Mouse (Mus musculus) intestine, postnatal 0 days (tissue): ENCODE results near the gene Zmynd11. TPM values are rescaled to one million over a fixed set of nuclear protein-coding genes. Genes with fewer than 3 reads are reported as not detected.

ENCODE experiments used
- ATAC-seq: fragments of 200-750 bp; cut with Nextera tagmentation; 2 replicates; pipeline ENCODE4 v1.8.0; 2017; ENCODE audit warnings: mild to moderate bottlenecking, moderate TSS enrichment, moderate library complexity
- H3K27ac ChIP-seq: fragments of 300-500 bp; sonication (generic); 2 replicates; pipeline ENCODE4 v1.5.1; 2014; ENCODE audit warnings: mild to moderate bottlenecking, low read depth, low read length, moderate library complexity
- H3K27me3 ChIP-seq: fragments of 300-500 bp; sonication (generic); replicated peaks from 2 replicates; pipeline ENCODE4 v1.6.1; 2014; ENCODE audit warnings: low read length, mixed read lengths; ENCODE audit not compliant: control insufficient read depth, insufficient read depth
- H3K36me3 ChIP-seq: fragments of 300-500 bp; sonication (generic); 2 replicates; pipeline ENCODE4 v1.6.1; 2014; ENCODE audit warnings: mild to moderate bottlenecking, moderate library complexity; ENCODE audit not compliant: control insufficient read depth, insufficient read depth
- H3K4me1 ChIP-seq: fragments of 300-500 bp; sonication (generic); replicated peaks from 2 replicates; pipeline ENCODE4 v1.6.1; 2014; ENCODE audit warnings: antibody characterized with exemption, low read length, mixed read lengths; ENCODE audit not compliant: control insufficient read depth, insufficient read depth
- H3K4me2 ChIP-seq: fragments of 300-500 bp; sonication (generic); replicated peaks from 2 replicates; pipeline ENCODE4 v1.6.1; 2014; ENCODE audit warnings: low read depth, mild to moderate bottlenecking, moderate library complexity
- H3K4me3 ChIP-seq: fragments of 300-500 bp; sonication (generic); 2 replicates; pipeline ENCODE4 v1.5.1; 2014; ENCODE audit warnings: low read depth, low read length
- H3K9ac ChIP-seq: fragments of 300-500 bp; sonication (generic); 2 replicates; pipeline ENCODE4 v1.6.1; 2014; ENCODE audit warnings: mild to moderate bottlenecking, low read depth, low read length
- H3K9me3 ChIP-seq: fragments of 300-500 bp; sonication (generic); 2 replicates; pipeline ENCODE4 v1.6.1; 2016; ENCODE audit warnings: mixed run types; ENCODE audit not compliant: control insufficient read depth
- CTCF ChIP-seq: sonication (generic); IDR thresholded peaks from 2 replicates; pipeline ENCODE4 v1.5.1; 2016; ENCODE audit warnings: low read depth, mild to moderate bottlenecking, control low read depth, antibody characterized with exemption, moderate library complexity
- WGBS: fragments of 180-500 bp; shearing (Covaris S2); extraction: QIAGEN DNeasy Blood & Tissue Kit; methylation state at CpG from one replicate; pipeline ENCODE4 v1.1.7; 2014; 5-methylcytosine and 5-hydroxymethylcytosine counted together
- polyA plus RNA-seq: library from polyadenylated mRNA; unstranded; fragments of >200 nt; fragmentation: Nextera tagmentation; extraction: Ambion mirVana; gene quantifications from 2 replicates; pipeline ENCODE4 v1.2.1, GENCODE M21; 2015

Zmynd11 gene
- polyA plus RNA-seq, 1 experiment from 2014 or later = 45.2 TPM

GRCm38 (mm10) chr13:9767279-9767678, 2.1 kb upstream of the Zmynd11 start:
- no peak for ATAC-seq
- TF ChIP-seq CTCF = no peak
- no peak overlapping the region for H3K4me2 ChIP-seq
- H3K36me3 ChIP-seq = no peaks in the 10 kb centered on the region
- no peak overlapping the region for H3K4me3 ChIP-seq
- no peak overlapping the region for H3K27ac ChIP-seq
- no peaks in the 10 kb centered on the region for H3K27me3 ChIP-seq
- H3K9me3 ChIP-seq = no peaks in the 10 kb centered on the region
- 60% methylated on average over 5 of the region's 5 CpGs for WGBS
- no peaks in the 10 kb centered on the region for H3K4me1 ChIP-seq
- H3K9ac ChIP-seq = no peak overlapping the region

GRCm38 (mm10) chr13:9766497-9766896, 1.4 kb upstream of the Zmynd11 start:
- Histone ChIP-seq H3K9me3 (no peaks in the 10 kb centered on the region), H3K27ac (no peak overlapping the region), H3K36me3 (no peaks in the 10 kb centered on the region), H3K4me2 (no peak overlapping the region), H3K9ac (no peak overlapping the region), H3K4me1 (no peaks in the 10 kb centered on the region), H3K4me3 (no peak overlapping the region), H3K27me3 (no peaks in the 10 kb centered on the region)
- 97% methylated on average over 1 of the region's 1 CpGs for WGBS
- TF ChIP-seq CTCF = no peak
- ATAC-seq = no peak

GRCm38 (mm10) chr13:9765537-9765851, 364 bp upstream of the Zmynd11 start:
- ATAC-seq = no peak

GRCm38 (mm10) chr13:9763828-9764645, 1.1 kb downstream of the Zmynd11 start:
- H3K4me3 ChIP-seq = peak overlapping the region; percentile 90
- WGBS = 0% methylated on average over 52 of the region's 111 CpGs
- H3K9ac ChIP-seq = peak overlapping the region; percentile 99
- peak overlapping the region; percentile 98 for H3K27ac ChIP-seq
- TF ChIP-seq CTCF = no peak
- 0 out of 2 replicates have a peak, but pooled peaks cover 3% of the 10 kb centered on the region for H3K4me1 ChIP-seq
- H3K27me3 ChIP-seq = no peaks in the 10 kb centered on the region
- H3K9me3 ChIP-seq = no peaks in the 10 kb centered on the region
- no peaks in the 10 kb centered on the region for H3K36me3 ChIP-seq
- ATAC-seq = peak; percentile 77
- H3K4me2 ChIP-seq = peak overlapping the region; percentile 89

More at GRCm38 (mm10) chr13:9765537-9765851, 364 bp upstream of the Zmynd11 start:
- Histone ChIP-seq H3K9ac (0 out of 2 replicates have a peak overlapping the region, but pooled peaks have one; percentile 99), H3K4me3 (peak overlapping the region; percentile 90), H3K9me3 (no peaks in the 10 kb centered on the region), H3K4me1 (no peaks in the 10 kb centered on the region), H3K27me3 (no peaks in the 10 kb centered on the region), H3K27ac (0 out of 2 replicates have a peak overlapping the region, but pooled peaks have one; percentile 98), H3K36me3 (no peaks in the 10 kb centered on the region), H3K4me2 (peak overlapping the region; percentile 89)
- TF ChIP-seq CTCF = no peak
- WGBS = 11% methylated on average over 4 of the region's 4 CpGs

GRCm38 (mm10) chr13:9763100-9763827, 1.9 kb downstream of the Zmynd11 start:
- Histone ChIP-seq H3K4me1 (0 out of 2 replicates have a peak, but pooled peaks cover 3% of the 10 kb centered on the region), H3K9ac (peak overlapping the region; percentile 99), H3K4me2 (peak overlapping the region; percentile 89), H3K9me3 (no peaks in the 10 kb centered on the region), H3K4me3 (peak overlapping the region; percentile 90), H3K36me3 (no peaks in the 10 kb centered on the region), H3K27ac (peak overlapping the region; percentile 98), H3K27me3 (no peaks in the 10 kb centered on the region)
- WGBS = under 1% methylated on average over 21 of the region's 21 CpGs
- peak; percentile 44 for ATAC-seq
- no peak for TF ChIP-seq CTCF

DNA sequence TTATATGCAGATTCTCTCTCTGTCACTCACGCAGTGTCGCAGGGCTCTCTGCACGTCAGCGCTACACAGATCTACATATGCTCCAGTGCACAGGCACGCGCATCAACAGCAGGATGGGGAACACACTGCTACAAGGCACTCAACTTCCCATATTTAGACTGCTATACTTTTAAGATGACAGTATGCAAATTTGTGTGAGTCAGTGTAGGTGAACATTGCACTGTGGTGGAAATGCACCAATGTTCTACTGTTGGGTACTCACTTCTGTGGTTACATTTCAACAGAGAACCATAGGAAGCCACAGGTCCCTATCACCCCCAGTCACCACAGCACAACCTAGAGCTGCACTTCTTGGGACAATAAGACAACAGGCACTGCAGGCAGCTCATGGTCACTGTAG, 5.1 kb downstream of the Zmynd11 start:
- no peak for ATAC-seq
- Histone ChIP-seq H3K9ac (no peak overlapping the region), H3K27me3 (no peaks in the 10 kb centered on the region), H3K4me3 (no peak overlapping the region), H3K4me2 (no peak overlapping the region), H3K9me3 (no peaks in the 10 kb centered on the region), H3K4me1 (0 out of 2 replicates have a peak, but pooled peaks cover 3% of the 10 kb centered on the region), H3K36me3 (no peaks in the 10 kb centered on the region), H3K27ac (no peak overlapping the region)
- WGBS = 88% methylated on average over 6 of the region's 6 CpGs
- no peak for TF ChIP-seq CTCF
